Mouse (Mus musculus) myocyte (in vitro differentiated cells): Measurements from ENCODE around the gene Slc2a1.

Experiments used
- E2F4 ChIP-seq: IDR thresholded peaks from one replicate; pipeline ENCODE4 v1.6.1; 2011; ENCODE audit warnings: mild to moderate bottlenecking, control low read depth, moderate library complexity; ENCODE audit not compliant: insufficient read depth
- MYOD1 ChIP-seq, 3 experiments: IDR thresholded peaks; one replicate each; pipeline ENCODE4 v1.6.1; 2011; ENCODE audit warnings: control low read depth in 2 of 3, low read depth in 2 of 3, mild to moderate bottlenecking in 2 of 3, moderate library complexity in 1 of 3; ENCODE audit not compliant: insufficient read length in 2 of 3, control insufficient read depth in 1 of 3
- MYOG ChIP-seq, 3 experiments: IDR thresholded peaks; one replicate each; pipeline ENCODE4 v1.6.1; 2011; ENCODE audit warnings: control low read depth in 2 of 3, low read depth in 2 of 3, mild to moderate bottlenecking in 2 of 3; ENCODE audit not compliant: insufficient read length in 2 of 3, control insufficient read depth in 1 of 3, insufficient read depth in 1 of 3
- POLR2AphosphoS2 ChIP-seq: IDR thresholded peaks from one replicate; pipeline ENCODE4 v1.6.1; 2011; ENCODE audit warnings: low read depth, control low read depth; ENCODE audit not compliant: insufficient read length
- SRF ChIP-seq: IDR thresholded peaks from one replicate; pipeline ENCODE4 v1.6.1; 2011; ENCODE audit warnings: low read depth; ENCODE audit not compliant: control insufficient read depth, insufficient read length

GRCm38 (mm10) chr4:119070181-119070580 is 38.3 kb upstream of the Slc2a1 start:
- no peak for TF ChIP-seq POLR2AphosphoS2
- TF ChIP-seq SRF: no peak
- TF ChIP-seq MYOG (IDR thresholded peaks at IDR 0.05; ENCODE audit: control insufficient read depth in 1 of 3, insufficient read depth in 1 of 3, insufficient read length in 2 of 3, low read depth in 2 of 3): no peak
- TF ChIP-seq MYOD1 (IDR thresholded peaks at IDR 0.05; ENCODE audit: control insufficient read depth in 1 of 3, insufficient read length in 2 of 3, low read depth in 2 of 3): no peak
- no peak for TF ChIP-seq E2F4
